Mouse (Mus musculus): ENCODE data around the gene Tomm40.

GRCm38 (mm10) chr7:19760021-19760420 lies 44.8 kb upstream of the Tomm40 start:
- TF ChIP-seq GATA1 (IDR thresholded peaks at IDR 0.05; ENCODE audit: borderline replicate concordance, low read length) (no peak), FLI1 (IDR thresholded peaks at IDR 0.05; ENCODE audit: low read length) (no peak)

Data from megakaryocyte, embryonic 14.5 days (primary cell).